Mouse (Mus musculus) monocyte, adult 2 months (primary cell): ENCODE data around the gene Ankrd16.

ENCODE experiments used
- DNase-seq, 2 experiments: peaks; one replicate each; pipeline ENCODE4 v3.0.0; 2022; ENCODE audit warnings: low spot score in 2 of 2, low read depth in 1 of 2

Gene Ankrd16

GRCm38 (mm10) chr2:11777091-11778068 lies at the start of gene Ankrd16, which contains the start of gene Fbh1:
Ankrd16 (plus strand) TSS chr2:11777876.
Fbh1 (minus strand) TSS chr2:11777582.
- peak; percentile 100 for DNase-seq

- DNase-seq, result no peak
Observed at GRCm38 (mm10) chr2:11729091-11729490, 48.6 kb upstream of the Ankrd16 start.

GRCm38 (mm10) chr2:11732978-11733377 lies 44.7 kb upstream of the Ankrd16 start:
- no peak for DNase-seq

- DNase-seq, result no peak
Observed at GRCm38 (mm10) chr2:11735853-11736252, 41.8 kb upstream of the Ankrd16 start.

- DNase-seq, result no peak
Observed at GRCm38 (mm10) chr2:11738794-11739193, 38.9 kb upstream of the Ankrd16 start.

- peak; percentile 3 to 4 for DNase-seq
Observed at GRCm38 (mm10) chr2:11739516-11740051, 38.1 kb upstream of the Ankrd16 start.

- DNase-seq, result no peak
Observed at GRCm38 (mm10) chr2:11762541-11762940, 15.1 kb upstream of the Ankrd16 start.

- no peak for DNase-seq
Observed at GRCm38 (mm10) chr2:11765694-11766093, 12.0 kb upstream of the Ankrd16 start.

- no peak for DNase-seq
Observed at GRCm38 (mm10) chr2:11766485-11767160, 11.1 kb upstream of the Ankrd16 start.

GRCm38 (mm10) chr2:11767161-11767545 lies 10.5 kb upstream of the Ankrd16 start:
- no peak for DNase-seq

- no peak for DNase-seq
Observed at GRCm38 (mm10) chr2:11771701-11772100, 6.0 kb upstream of the Ankrd16 start.

- no peak for DNase-seq
Observed at GRCm38 (mm10) chr2:11772401-11772800, 5.3 kb upstream of the Ankrd16 start.

- DNase-seq, result no peak
Observed at GRCm38 (mm10) chr2:11774426-11774825, 3.2 kb upstream of the Ankrd16 start.

GRCm38 (mm10) chr2:11775121-11775520 lies 2.6 kb upstream of the Ankrd16 start:
- no peak for DNase-seq

GRCm38 (mm10) chr2:11776415-11776814 lies 1.3 kb upstream of the Ankrd16 start:
- DNase-seq, result no peak

GRCm38 (mm10) chr2:11778087-11778823 lies 579 bp downstream of the Ankrd16 start:
- DNase-seq, result peak; percentile 54 to 73

GRCm38 (mm10) chr2:11784159-11784558 lies 6.5 kb downstream of the Ankrd16 start:
- no peak for DNase-seq

- DNase-seq, result no peak
Observed at GRCm38 (mm10) chr2:11794668-11795067, 17.0 kb downstream of the Ankrd16 start.

- DNase-seq, result no peak
Observed at GRCm38 (mm10) chr2:11797930-11798364, 20.3 kb downstream of the Ankrd16 start.

- no peak for DNase-seq
Observed at GRCm38 (mm10) chr2:11801299-11801930, 23.7 kb downstream of the Ankrd16 start.
